ENCODE assay signal across 21 mouse cellular contexts in genomic region chr7:39789880-39790279, GRCm38 (mm10).
"Had no signal": no experiment of that assay in that cellular context is flagged by ENCODE, and none has a peak within 500 bp of the region (broad histone marks: within the 10 kb centered on the region; RNA-seq: fewer than 3 reads in every experiment).

No protein-coding gene starts in this region.

- H3K27ac ChIP-seq: heart, embryonic 10.5 days; hindbrain, embryonic 12.5 days; hindbrain, embryonic 14.5 days; hindbrain, postnatal 0 days; kidney, embryonic 15.5 days; kidney, postnatal 0 days; limb, embryonic 12.5 days; liver, embryonic 13.5 days had no signal

- DNase-seq: gastrocnemius, postnatal 14 days; gastrocnemius, postnatal 36 days; kidney, adult 11 months; kidney, adult 2 months; kidney, adult 9 months; kidney, postnatal 14 days; kidney, postnatal 36 days; layer of hippocampus, postnatal 36 days; left cerebral cortex, postnatal 4 days; liver; liver, embryonic 13.5 days had no signal

- ATAC-seq: hindbrain, postnatal 0 days; intestine, embryonic 16.5 days had no signal

- H3K9me3 ChIP-seq: heart, embryonic 10.5 days; heart, embryonic 12.5 days; hindbrain, embryonic 12.5 days; kidney, embryonic 15.5 days; limb, embryonic 12.5 days had no signal

- H3K4me1 ChIP-seq: heart, embryonic 10.5 days; heart, embryonic 12.5 days; hindbrain, embryonic 12.5 days; kidney, embryonic 15.5 days; limb, embryonic 12.5 days; liver, embryonic 13.5 days had no signal

- H3K4me2 ChIP-seq: heart, embryonic 12.5 days; hindbrain, embryonic 12.5 days; hindbrain, embryonic 14.5 days; kidney, embryonic 15.5 days; limb, embryonic 12.5 days; liver, embryonic 11.5 days; liver, embryonic 13.5 days had no signal

- H3K36me3 ChIP-seq: heart, embryonic 10.5 days; heart, embryonic 12.5 days; hindbrain, embryonic 12.5 days; kidney, embryonic 15.5 days; limb, embryonic 12.5 days; liver, embryonic 13.5 days had no signal

- H3K27me3 ChIP-seq: heart, embryonic 12.5 days; hindbrain, embryonic 12.5 days; kidney, embryonic 15.5 days; limb, embryonic 12.5 days; liver, embryonic 13.5 days had no signal

- H3K4me3 ChIP-seq: heart, embryonic 10.5 days; heart, embryonic 12.5 days; hindbrain, embryonic 12.5 days; kidney, embryonic 15.5 days; limb, embryonic 12.5 days; liver, embryonic 13.5 days had no signal

- H3K9ac ChIP-seq: heart, embryonic 12.5 days; hindbrain, embryonic 12.5 days; hindbrain, embryonic 14.5 days; kidney, embryonic 15.5 days; limb, embryonic 12.5 days; liver, embryonic 13.5 days had no signal
